In the genomic region with DNA sequence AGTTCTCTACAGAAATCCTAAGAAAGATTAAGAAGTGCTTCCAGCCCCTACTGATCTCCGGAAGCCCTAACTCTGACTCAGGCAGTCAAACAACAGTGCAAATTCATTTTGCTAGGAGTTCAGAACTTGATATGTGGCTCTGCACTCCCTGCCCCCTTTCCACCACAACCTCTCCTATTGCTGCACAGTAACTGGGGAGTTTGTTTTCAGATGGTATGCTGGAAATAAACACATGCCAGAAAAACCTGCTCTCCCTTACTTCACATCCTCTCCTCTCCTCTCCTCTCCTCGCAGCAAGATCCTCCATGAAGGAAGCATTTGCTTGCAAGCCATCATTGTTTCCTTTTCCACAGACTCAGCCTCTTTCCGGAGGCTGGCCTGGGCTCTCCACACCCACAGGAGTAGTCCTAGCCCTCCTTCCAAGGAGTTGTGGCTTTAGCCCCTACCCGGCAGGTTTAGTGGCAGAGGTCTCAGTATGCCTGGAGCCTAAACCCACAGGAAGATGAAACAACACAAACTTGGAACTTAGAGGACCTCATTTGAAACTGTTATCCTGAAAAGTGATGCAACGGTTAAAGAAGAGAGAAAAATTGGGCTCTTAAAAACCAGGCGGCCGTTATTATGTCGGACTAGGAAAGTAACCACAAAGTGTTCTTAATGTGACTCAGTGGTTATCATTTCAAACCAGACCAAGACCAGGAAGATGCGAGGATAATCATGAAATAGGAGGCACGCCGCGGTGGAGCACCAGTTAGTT, we compare ENCODE assay signal across 9 mouse cellular contexts. TPM values are rescaled to one million over a fixed set of nuclear protein-coding genes. Genes with fewer than 3 reads are reported as not detected.
DNase-seq lines count a peak whose midpoint lies in the region.
"Had no signal": no experiment of that assay in that cellular context is flagged by ENCODE, and none has a peak within 500 bp of the region (broad histone marks: within the 10 kb centered on the region; RNA-seq: fewer than 3 reads in every experiment).

No protein-coding gene starts in this region.

- DNase-seq in heart, adult 11 months: peak; percentile 94
- DNase-seq in heart, postnatal 25 days (ENCODE audit: low spot score): no peak
- DNase-seq in embryo, embryonic 11 days: peak; percentile 37
- DNase-seq in heart, postnatal 10 days: peak; percentile 36 to 46
- peak; percentile 22 for DNase-seq in lung, postnatal 10 days
- DNase-seq in cerebellum, adult 9-11 months: no peak
- DNase-seq in layer of hippocampus, postnatal 14 days (ENCODE audit: low spot score in 2 of 2): no peak
- DNase-seq in left cerebral cortex, postnatal 14 days (ENCODE audit: low spot score in 2 of 2): no peak

- intact Hi-C loops in heart, postnatal 25 days (cut with DNase I): no loop called here
- intact Hi-C loops in heart, postnatal 10 days (cut with DNase I): loop anchor here (5.0 kb wide), 1 partner anchor 40 kb away; no protein-coding TSS in a partner anchor
- intact Hi-C loops in left cerebral cortex, postnatal 14 days (cut with DNase I): no loop called here

RNA-seq across cellular contexts. Expression of a gene that starts 47.7 kb away (rescaled TPM):
- 100 to 1,000 TPM; 176 to 187 TPM for total RNA-seq in heart, postnatal 25 days (2021)
- total RNA-seq in heart, postnatal 10 days (2021): 100 to 1,000 TPM; 594 to 659 TPM
- total RNA-seq in layer of hippocampus, postnatal 14 days (2021): 10 to 100 TPM; 35.9 to 51.1 TPM
- total RNA-seq in left cerebral cortex, postnatal 14 days (2021): 10 to 100 TPM; 42.8 to 51.2 TPM
- total RNA-seq: CH12.LX had no signal

Comparison
In these comparisons a context has a peak if more than half of its experiments do, and no peak if none do; other contexts are left out.
1. DNase-seq: peak in heart, adult 11 months (single experiment), embryo, embryonic 11 days (single experiment), heart, postnatal 10 days (2 of 2) and lung, postnatal 10 days (single experiment); none in heart, postnatal 25 days (single experiment), cerebellum, adult 9-11 months (single experiment), layer of hippocampus, postnatal 14 days (0 of 2) and left cerebral cortex, postnatal 14 days (0 of 2).